Mouse (Mus musculus) lung, adult 2 months (tissue): Measurements from ENCODE around the gene Per1.

ENCODE experiments used
- CTCF ChIP-seq: fragments of 200-500 bp; IDR thresholded peaks from 2 replicates; pipeline ENCODE4 v1.5.1; 2011; ENCODE audit warnings: mild to moderate bottlenecking, low read length, control low read depth; ENCODE audit not compliant: insufficient read depth
- POLR2A ChIP-seq: fragments of 200-500 bp; IDR thresholded peaks from 2 replicates; pipeline ENCODE4 v1.6.1; 2011; ENCODE audit warnings: low read depth, mild to moderate bottlenecking, control low read depth, low read length, borderline replicate concordance; ENCODE audit errors: extremely low read depth

GRCm38 (mm10) chr11:69119446-69120155 lies 24.6 kb downstream of the Per1 start:
- no peak for TF ChIP-seq POLR2A
- TF ChIP-seq CTCF, result no peak
